Mouse (Mus musculus) mouse trophoblast stem cell (cell line): ENCODE measurements around the gene Plek2.

ENCODE experiments used
- in situ Hi-C, 2 experiments: fragments of 300-500 bp; cut with MseI, MboI; formaldehyde crosslinking; loops; 2 replicates in 1 of 2; 3 replicates in 1 of 2; pipeline ENCODE4 v1.15.1; 2025

The Plek2 gene

DNA sequence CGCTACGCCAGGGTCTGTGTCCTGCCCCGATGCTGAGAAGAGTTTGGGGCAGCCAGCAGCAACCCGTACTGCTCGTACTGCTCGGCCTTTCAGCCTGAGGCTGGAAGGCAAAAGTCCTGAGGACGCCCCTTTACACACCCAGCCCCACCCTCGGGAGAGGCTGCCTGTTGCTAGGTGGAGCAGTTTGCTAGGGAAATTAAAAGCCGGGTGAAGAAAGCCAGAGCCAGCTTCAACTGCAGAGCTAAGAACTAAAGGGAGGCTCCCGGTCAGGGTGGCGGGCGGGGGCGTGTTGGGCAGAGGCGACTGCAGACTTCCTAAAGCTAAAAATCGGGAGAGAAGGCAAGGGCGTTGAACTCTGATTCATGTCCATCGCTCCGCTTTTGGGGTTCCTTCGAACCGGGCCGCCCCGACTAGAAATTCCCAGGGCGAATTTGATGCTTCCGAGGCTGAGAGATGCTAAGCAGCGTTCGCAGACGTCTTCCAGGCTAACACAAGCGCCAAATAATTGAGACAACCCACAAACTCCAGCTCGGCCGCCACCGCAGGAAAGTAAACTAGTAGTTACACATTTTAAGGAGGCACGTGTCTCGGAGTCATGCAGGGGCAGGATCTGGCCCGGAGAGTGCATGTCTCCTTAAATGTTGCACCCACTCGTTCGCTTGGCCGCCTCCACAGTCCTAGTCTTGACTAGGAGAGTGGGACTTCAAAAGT lies 5.1 kb upstream of the Plek2 start:
- in situ Hi-C loops = no loop called here

DNA sequence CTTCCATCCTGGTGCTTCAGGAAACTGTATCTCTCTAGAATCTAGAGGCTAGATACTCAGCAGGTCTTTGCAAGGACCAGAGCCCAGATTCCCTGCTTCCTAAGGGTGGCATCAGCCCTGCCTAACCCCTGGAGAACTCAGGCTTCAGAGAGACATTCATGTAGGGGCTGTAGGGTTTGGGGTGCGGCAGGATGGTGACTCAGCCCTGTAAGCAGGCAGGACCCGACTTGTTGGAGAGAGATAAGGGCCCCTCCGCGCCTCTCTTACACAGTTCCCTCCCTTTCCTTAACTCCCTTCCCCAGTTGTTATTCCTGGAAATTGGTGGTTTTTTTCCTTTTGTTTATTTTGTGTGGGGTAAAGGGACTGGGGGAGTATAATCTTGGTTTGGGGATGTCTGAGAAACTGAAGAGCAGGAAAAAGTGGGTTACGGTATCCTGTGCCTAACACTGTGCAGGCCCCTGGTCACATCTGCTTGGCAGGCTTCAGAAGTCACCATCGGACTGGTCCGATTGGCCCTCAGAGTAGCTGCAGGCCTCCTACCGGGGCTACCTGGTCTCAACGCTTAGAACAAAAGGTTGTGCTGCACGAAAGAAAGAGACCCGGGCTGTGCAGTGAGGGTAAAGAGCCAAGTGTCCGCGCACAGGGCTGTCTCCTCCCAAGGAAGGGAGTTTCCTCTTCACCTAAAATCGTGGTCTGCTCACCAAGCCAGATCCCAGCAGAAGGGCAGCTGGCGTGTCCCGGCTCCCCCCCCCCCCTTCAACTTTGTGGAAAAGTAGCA lies 4.1 kb upstream of the Plek2 start:
- in situ Hi-C loops = no loop called here

DNA sequence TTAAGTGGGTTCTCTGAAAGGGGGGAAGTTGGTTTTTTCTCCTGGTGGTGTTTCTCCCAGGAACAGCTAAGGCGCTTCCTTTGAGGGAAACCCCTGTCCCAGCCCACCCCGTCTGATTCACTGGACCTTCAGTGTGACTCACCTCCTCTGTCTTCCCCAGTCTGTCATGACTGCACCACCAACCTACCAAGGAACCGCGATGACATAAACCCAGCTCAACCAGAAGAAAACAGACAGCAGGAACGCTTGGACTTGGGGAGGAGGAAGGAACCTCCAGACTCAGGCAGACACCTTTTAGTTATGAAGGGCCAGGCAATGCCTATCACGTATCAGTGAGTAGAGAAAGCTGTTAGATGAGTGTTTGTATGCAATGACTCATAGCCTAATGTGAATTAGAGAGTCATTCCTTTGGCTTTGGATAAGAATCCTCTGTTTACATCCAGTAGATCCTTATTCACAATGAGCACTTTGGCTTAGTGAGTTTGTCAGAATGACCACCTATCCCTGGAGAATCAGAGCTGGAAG lies 1.4 kb upstream of the Plek2 start:
- in situ Hi-C loops = no loop called here

DNA sequence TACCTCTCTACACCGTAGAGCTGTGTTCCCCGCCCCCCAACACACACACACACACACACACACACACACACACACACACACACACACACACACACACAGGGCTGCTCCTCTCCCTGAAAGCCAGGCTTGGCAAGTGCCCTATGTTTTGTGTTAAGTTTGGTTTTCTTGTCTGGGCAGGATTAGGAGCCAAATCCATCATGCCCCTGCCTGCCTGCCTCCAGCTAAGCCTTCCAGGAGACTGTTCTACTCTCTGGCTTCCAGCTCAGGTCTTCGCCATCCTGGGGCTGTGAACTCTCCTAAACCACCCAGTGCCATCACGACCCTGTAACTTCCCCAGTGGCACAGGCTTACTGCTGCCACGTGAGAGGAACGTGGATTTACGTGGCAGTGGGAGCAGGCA lies 2.3 kb downstream of the Plek2 start:
- in situ Hi-C loops = no loop called here

DNA sequence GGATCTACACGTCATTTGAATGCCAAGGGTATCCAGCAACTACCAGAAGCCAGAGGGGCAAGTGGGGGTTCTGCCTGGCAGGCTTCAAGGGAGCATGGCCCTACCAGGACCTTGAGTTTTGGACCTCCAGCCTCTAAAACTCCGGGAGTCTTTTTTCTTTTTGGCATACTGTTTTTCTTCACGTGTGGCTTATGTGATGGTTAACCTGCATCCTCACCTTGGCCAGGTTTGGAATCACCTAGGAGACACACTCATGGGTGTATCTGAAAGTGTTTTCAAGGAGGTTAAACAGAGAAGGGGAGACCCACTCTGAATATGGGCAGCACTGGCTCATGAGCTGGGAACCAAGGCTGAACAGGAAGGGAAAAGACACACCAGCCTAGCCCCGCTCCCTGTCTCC lies 3.5 kb downstream of the Plek2 start:
- in situ Hi-C loops = no loop called here

DNA sequence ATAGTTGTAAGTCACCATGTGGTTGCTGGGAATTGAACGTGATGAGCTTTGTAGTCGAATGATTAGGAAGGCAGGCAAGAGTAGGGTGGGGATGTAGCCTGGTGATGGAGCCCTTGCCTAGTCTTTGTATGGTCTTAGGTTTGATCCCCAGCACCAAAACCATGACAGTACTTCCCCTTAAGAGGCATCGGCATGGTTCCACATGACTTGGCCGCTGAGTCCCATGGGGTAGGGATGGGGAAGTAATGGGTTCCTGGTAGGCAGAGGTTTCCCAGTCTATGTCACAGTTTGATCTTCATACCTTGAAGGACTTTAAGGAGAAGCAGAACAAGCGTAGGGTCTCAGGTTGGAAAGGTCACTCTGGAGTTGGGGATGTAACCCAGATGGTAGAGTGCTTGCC lies 5.3 kb downstream of the Plek2 start:
- in situ Hi-C loops = no loop called here

DNA sequence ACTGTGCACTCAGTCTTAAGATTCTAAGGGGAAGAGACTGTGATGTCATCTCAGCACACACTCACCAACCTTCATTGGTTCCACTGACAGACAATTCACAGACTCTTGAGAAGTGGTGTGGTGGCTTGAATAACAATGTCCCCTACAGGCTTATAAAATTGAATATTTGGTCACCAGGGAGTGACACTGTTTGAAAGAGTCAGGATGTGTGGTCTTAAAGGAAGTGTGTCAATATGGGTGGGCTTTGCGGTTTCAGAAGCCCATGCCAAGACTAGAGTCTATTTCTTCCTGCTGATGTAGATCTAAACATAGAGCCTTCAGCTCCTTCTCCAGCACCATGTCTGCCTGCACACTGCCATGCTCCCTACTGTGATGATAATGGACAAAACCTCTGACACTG lies 8.9 kb downstream of the Plek2 start:
- in situ Hi-C loops = no loop called here

DNA sequence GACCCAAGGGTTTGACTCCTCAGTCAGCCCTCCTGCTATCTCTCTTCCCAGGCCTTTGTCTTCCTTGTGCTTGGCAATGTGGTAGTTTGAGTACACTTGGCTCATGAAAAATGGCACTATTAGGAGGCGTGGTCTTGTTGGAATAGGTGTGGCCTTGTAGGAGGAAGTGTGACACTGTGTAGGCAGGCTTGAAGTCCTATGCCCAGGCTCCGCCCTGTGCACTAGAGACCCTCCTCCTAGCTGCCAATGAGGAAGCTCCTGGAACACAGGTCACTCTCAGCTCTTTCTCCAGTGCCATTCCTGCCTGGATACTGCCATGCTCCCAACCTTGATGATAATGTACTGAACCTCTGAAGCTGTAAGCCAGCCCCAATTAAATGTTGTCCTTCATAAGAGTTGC lies 15.6 kb downstream of the Plek2 start:
- in situ Hi-C loops = no loop called here

DNA sequence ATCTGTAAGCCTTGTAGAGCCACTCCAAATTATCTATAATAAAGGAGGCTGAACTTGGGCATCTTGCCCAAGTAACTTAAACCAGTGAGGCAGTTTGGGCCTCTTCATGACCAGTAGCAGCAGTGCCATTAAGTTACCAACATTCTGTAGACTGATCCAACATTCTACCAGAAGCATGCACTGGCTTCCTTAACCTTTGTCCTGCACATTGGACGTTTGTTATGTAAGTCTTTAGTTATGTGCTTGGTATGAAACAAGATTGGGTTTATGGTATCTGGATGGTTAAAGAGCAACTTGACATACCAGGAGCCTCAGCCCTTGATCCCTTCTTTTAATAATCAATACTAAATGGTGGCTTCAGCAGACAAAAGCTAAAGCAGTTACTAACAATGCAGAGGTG lies 16.7 kb downstream of the Plek2 start:
- in situ Hi-C loops = no loop called here

DNA sequence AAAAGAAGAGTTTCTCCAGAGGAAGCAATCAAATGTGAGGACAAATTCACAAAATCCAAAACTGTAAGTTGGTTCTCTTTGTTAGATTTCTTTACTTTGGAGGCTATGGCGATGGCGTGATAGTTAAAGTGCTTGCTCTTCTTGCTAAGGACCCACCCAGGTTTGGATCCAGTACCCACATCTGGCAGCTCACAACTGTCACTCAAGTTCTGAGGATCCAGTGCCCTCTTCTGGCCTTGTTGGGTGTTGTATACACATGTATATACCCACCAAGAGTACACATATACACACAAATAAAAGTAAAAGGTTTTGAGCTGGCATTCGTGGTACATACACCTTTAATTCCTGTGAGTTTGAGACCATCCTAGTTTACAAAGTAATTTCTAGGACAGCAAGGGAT lies 32.2 kb downstream of the Plek2 start:
- in situ Hi-C loops = no loop called here

DNA sequence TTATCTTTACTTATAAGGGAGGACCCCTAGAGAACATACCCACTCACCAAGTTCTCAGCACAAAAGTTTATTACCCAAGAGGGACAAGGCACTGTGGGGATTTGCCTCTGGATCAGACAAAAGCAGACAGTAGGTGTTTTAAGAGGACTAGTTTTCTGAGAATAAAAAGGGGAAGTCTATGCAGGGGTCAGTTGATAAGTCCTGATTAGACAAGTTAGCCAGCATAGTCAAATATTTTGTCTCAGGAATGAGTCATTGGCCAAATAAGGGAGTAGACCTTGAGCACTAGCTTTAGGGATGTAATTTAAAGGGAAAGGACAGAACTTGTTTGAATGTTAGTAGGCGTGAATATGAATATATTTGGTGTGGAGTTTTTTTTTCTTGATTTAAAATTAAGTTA lies 38.6 kb downstream of the Plek2 start:
- in situ Hi-C loops = no loop called here

DNA sequence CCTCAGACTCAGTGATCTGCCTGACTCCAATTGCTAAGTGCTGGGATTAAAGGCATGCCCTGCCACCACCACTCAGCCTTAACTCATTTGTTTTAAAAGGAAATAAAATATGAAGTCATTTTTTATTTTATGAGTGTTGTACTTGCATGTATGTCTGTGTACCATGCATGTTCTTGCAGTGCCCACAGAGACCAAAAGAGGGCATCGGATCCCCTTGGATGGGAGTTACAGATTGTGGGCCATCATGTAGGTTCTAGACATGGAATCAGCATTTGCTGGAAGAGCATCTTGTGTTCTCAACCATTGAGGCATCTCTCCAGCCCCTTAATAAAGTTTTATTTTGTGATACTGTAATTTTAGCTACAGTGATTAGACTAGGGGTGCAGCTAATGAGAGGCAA lies 41.3 kb downstream of the Plek2 start:
- in situ Hi-C loops = no loop called here

DNA sequence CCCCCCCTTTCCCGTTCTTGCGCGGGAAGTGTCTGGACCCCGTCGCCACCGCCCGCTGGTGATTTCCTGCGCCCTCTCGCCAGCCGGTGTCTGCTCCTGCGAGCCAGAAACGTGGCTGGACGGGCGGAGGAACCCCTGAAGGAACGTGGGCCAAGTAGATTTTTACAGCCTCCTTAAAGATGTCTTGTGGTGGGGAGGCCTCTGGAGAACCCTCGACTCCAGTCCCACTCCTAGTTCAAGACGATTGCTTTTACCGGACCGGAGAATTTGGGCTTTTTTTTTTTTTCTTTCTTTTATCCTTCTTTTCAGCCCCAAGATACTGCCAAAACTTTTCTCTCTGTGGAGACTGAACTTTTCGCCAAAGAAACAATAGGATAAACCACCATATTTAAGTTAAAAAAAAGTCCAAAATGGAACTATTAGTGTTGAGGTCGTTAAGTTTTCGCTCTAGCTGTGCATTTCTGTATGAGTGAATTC lies 44.5 kb downstream of the Plek2 start:
- in situ Hi-C loops = no loop called here

DNA sequence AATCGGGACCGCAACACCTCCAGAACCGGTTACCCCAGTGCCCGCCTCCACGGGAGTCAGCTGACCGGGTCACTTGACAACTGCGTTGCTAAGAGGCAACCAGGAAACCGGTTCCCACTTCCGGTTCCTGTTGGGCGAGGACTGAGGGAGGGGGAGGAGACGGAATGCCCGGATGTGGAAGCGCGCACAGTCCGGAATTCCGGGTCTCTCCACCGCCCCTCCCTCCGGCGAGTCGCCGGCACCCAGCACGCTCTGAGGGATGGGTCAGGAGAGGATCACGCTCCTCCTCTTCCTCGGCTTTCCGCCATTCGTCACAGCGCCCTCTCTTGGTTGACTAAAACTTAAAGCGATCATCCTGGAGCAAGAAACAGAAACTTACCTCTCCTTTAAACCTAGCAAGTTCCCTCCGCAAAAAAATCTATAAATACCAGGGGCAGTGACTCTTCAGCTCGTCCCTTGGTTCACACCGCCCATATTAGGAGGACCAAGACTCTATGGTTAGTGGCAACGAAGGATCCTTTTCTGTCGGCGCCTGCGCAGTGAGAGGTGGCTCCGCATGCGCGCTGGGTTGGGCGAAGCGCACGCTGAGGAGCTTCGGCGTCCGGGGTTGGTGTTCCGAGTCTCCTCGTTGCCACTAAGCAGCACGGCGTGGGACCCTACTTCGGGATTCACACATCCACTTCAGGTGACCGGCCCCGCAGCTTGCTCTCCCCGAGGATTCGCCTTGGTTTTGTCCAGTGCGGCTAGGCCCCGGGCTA lies 45.1 kb downstream of the Plek2 start, which contains the start of the genes Atp6v1d and Eif2s1:
Gene Atp6v1d (minus strand): TSS at position 143 of the 758 bp plus-strand sequence.
Gene Eif2s1 (plus strand): TSS at position 324 of the 758 bp plus-strand sequence.
- in situ Hi-C loops = no loop called here

DNA sequence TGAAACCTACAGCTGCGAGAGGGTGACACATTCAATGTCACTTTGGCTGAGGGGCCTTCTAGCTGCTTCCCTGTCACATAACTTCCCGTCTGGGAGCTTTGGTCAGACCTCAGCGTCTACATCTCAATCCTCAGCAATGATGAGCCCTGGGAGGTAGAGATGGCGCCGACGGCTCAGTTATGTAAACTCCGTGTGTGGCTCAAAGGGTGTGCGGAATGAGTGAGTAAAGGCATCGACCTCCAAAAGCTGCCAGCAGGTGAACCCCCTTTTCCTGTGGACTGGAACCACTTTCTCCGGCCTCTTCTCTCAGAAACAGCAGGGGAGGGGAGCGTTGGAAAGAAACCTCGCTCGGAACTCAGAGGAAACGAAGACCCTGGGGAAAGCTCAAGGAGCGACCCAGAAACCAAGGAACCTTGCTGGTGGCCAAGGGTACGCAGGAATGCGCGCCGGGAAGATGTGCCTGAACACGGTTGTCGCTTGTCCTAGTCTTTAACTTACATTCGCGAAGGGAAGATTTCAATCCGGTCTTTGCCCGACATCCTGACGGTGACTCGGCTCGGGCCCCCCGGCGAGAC lies 45.8 kb downstream of the Plek2 start:
- in situ Hi-C loops = no loop called here

DNA sequence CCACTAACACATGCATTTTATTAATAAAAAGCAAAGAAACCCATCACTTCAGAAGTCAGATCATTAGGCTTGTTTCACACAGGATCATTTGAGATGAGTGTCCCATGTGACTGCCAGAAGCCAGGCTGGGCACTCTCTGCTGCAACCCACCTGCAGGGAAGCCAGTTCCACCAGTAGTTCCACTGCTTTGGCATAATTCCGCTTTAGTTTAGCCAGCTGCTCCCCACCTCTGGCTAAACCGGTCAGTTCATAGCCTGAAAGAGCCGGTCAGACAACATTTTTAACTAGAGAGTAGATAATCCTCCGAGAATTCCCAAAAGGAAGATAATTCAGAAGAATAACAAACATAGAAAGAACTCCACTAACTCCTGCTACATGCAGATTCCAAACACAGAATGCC lies 58.5 kb downstream of the Plek2 start:
- in situ Hi-C loops = no loop called here

DNA sequence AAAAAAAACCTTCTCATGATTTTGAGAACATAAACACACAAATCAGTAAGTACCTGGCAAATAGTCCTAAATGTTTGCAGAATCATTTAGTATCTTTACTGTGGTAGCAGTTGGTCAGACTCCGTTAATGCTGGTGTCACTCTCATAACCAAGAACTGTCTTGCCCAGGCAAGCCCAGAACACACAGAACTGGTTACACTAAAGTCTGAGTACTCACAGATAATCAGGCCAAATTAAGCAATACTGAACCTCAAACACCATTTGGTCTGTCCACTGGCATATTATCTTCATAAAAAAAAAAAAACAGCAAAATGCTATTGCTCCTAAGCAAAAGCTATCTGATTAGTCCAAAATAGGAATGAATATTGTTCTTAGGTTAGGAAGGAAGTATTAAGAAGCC lies 64.3 kb downstream of the Plek2 start:
- in situ Hi-C loops = no loop called here

DNA sequence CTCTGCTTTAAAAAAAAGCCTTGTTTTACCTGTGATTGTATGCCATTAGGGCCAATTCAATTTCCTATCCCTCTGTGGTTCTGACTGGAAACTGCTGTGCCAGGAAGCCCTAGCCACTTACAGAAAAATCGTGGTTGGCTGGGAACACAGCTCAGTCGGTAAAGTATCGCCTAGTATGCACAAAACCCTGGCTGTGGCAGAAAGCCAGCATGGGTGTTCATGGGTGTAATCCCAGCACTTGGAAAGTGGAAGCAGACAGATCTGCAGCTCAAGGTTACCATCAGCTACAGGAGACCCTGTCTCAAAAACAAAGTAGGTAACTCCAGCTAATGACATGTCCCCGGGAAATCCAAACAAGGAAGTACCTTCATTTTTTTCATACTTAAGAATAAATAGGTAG lies 66.9 kb downstream of the Plek2 start:
- in situ Hi-C loops = no loop called here
